Mouse (Mus musculus) limb, embryonic 14.5 days (tissue): ENCODE results near the gene Tbccd1. TPM values are rescaled to one million over a fixed set of nuclear protein-coding genes. Genes with fewer than 3 reads are reported as not detected.

ENCODE experiments used
- ATAC-seq: fragments of 200-750 bp; cut with Nextera tagmentation; 2 replicates; pipeline ENCODE4 v1.8.0; 2017; ENCODE audit warnings: low read depth, moderate number of reproducible peaks, moderate TSS enrichment; ENCODE audit not compliant: low FRiP score
- DNase-seq: peaks from one replicate; pipeline ENCODE4 v3.0.0-alpha.2; 2015; ENCODE audit warnings: low spot score
- H3K27ac ChIP-seq: fragments of 300-500 bp; sonication (generic); replicated peaks from 2 replicates; pipeline ENCODE4 v1.5.1; 2014; ENCODE audit warnings: low read depth, mild to moderate bottlenecking, low read length, moderate library complexity, mixed read lengths
- H3K27me3 ChIP-seq: fragments of 300-500 bp; sonication (generic); 2 replicates; pipeline ENCODE4 v1.6.1; 2014; ENCODE audit warnings: low read length, mixed read lengths; ENCODE audit not compliant: control insufficient read depth, insufficient read depth
- H3K36me3 ChIP-seq: fragments of 300-500 bp; sonication (generic); 2 replicates; pipeline ENCODE4 v1.6.1; 2014; ENCODE audit warnings: mild to moderate bottlenecking, low read length, moderate library complexity, mixed read lengths; ENCODE audit not compliant: control insufficient read depth, insufficient read depth
- H3K4me1 ChIP-seq: fragments of 300-500 bp; sonication (generic); 2 replicates; pipeline ENCODE4 v1.6.1; 2014; ENCODE audit warnings: antibody characterized with exemption, low read length, mixed read lengths; ENCODE audit not compliant: control insufficient read depth, insufficient read depth
- H3K4me2 ChIP-seq: fragments of 300-500 bp; sonication (generic); replicated peaks from 2 replicates; pipeline ENCODE4 v1.6.1; 2014; ENCODE audit warnings: low read depth, mild to moderate bottlenecking, low read length, moderate library complexity; ENCODE audit not compliant: severe bottlenecking
- H3K4me3 ChIP-seq: fragments of 300-500 bp; sonication (generic); replicated peaks from 2 replicates; pipeline ENCODE4 v1.5.1; 2014; ENCODE audit warnings: low read length
- H3K9ac ChIP-seq: fragments of 300-500 bp; sonication (generic); 2 replicates; pipeline ENCODE4 v1.6.1; 2014; ENCODE audit warnings: mild to moderate bottlenecking, low read depth, low read length, moderate library complexity; ENCODE audit not compliant: severe bottlenecking
- H3K9me3 ChIP-seq: fragments of 300-500 bp; sonication (generic); 2 replicates; pipeline ENCODE4 v1.6.1; 2016; ENCODE audit warnings: low read length; ENCODE audit not compliant: control insufficient read depth
- POLR2A ChIP-seq: fragments of 200-500 bp; IDR thresholded peaks from 2 replicates; pipeline ENCODE4 v1.8.0; 2012; ENCODE audit warnings: inconsistent platforms, mild to moderate bottlenecking, moderate library complexity, borderline replicate concordance; ENCODE audit not compliant: insufficient read depth, insufficient read length; ENCODE audit errors: extremely low read depth
- WGBS: fragments of 180-500 bp; shearing (Covaris S2); extraction: QIAGEN DNeasy Blood & Tissue Kit; methylation state at CpG from one replicate; pipeline ENCODE4 v1.1.7; 2014; 5-methylcytosine and 5-hydroxymethylcytosine counted together
- polyA plus RNA-seq, 2 experiments: library from polyadenylated mRNA; depleted of rRNA in 1 of 2; stranded (reverse) in 1 of 2; unstranded in 1 of 2; fragments of >200 nt; fragmentation: Nextera tagmentation in 1 of 2; extraction: Ambion mirVana in 1 of 2; gene quantifications; 2 replicates each; pipeline versions ENCODE4 v1.2.1 to v1.2.3; 2012 to 2014

The Tbccd1 gene
- polyA plus RNA-seq, 2 experiments: 23.0 to 26.0 TPM

GRCm38 (mm10) chr16:22886726-22887125 lies 29.3 kb upstream of the Tbccd1 start:
- no peak overlapping the region for H3K4me2 ChIP-seq
- H3K36me3 ChIP-seq: no peaks in the 10 kb centered on the region
- H3K4me1 ChIP-seq: no peaks in the 10 kb centered on the region
- WGBS: 78% methylated on average over 3 of the region's 3 CpGs
- no peak overlapping the region for H3K27ac ChIP-seq
- H3K9me3 ChIP-seq: no peaks in the 10 kb centered on the region
- no peak for TF ChIP-seq POLR2A
- ATAC-seq: no peak
- H3K4me3 ChIP-seq: no peak overlapping the region
- no peak for DNase-seq
- no peaks in the 10 kb centered on the region for H3K27me3 ChIP-seq
- no peak overlapping the region for H3K9ac ChIP-seq

DNA sequence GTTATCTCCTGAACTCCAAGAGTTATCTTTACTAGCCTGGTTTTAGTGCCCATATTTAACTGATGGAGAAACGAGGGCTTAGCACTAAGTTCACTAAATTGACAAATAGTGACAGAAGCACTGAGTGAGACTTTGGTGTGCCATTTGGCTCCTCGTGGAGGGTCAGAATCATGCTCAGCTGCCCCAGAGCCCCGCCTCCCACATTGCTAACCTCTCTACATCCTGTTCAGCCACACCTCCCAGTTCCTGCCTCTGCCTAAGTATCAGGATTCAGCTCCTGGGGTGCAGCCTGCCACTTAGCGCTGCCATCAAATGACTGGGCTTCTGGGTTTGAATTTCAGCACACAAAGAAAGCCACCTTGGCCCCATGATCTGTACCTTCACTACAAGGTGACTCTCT lies 27.9 kb upstream of the Tbccd1 start:
- Histone ChIP-seq H3K4me1 (peaks cover 9% of the 10 kb centered on the region), H3K27ac (no peak overlapping the region), H3K36me3 (no peaks in the 10 kb centered on the region), H3K9ac (no peak overlapping the region), H3K27me3 (no peaks in the 10 kb centered on the region), H3K9me3 (no peaks in the 10 kb centered on the region), H3K4me2 (no peak overlapping the region), H3K4me3 (no peak overlapping the region)
- ATAC-seq: no peak
- DNase-seq: no peak
- TF ChIP-seq POLR2A: no peak
- 20% methylated on average over 4 of the region's 4 CpGs for WGBS

DNA sequence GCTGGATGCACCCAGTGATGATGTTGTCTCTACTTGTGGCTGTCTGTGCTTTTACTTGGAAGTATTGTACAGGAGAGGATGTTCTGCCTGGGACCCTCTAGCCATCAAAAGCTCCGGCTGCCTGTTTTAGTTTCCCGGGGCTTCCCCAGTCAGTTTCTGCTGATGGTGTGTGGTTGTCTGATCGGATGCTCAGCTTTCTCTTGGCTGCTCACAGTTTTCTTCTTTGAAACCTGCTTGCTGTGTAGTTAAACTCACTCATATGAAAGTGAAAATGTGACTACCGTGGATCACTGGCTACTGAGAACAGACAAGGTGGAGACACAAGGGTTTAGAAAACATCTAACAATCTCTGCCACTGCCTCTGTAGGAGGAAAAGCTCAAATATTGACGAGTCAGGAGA lies 26.0 kb upstream of the Tbccd1 start:
- Histone ChIP-seq H3K4me2 (no peak overlapping the region), H3K27me3 (no peaks in the 10 kb centered on the region), H3K9ac (no peak overlapping the region), H3K36me3 (no peaks in the 10 kb centered on the region), H3K4me3 (no peak overlapping the region), H3K27ac (no peak overlapping the region), H3K4me1 (peaks cover 9% of the 10 kb centered on the region), H3K9me3 (no peaks in the 10 kb centered on the region)
- TF ChIP-seq POLR2A: no peak
- DNase-seq (no peak), ATAC-seq (no peak)
- WGBS: 80% methylated on average over 5 of the region's 5 CpGs

DNA sequence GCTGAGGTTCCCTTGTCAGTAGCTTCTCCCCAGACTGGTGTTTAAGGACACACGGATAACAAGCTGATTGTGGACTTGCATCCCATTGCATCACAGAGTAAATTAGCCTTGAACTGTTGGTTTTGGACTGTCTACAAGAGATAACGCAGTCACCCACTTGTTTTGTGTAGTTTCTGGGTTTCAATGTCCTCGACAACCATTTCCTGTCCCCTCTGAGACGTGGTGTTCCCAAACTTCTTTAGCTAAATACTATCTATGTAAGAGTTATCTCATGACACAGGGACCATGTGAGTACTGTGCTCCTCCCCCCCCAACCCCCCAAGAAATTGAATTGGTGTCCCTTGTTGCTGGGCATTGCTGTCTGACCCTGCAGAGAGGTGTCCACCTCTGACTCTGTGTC lies 24.0 kb upstream of the Tbccd1 start:
- 74% methylated on average over 4 of the region's 4 CpGs for WGBS
- Histone ChIP-seq H3K4me1 (peaks cover 9% of the 10 kb centered on the region), H3K9ac (no peak overlapping the region), H3K27me3 (no peaks in the 10 kb centered on the region), H3K27ac (no peak overlapping the region), H3K4me2 (no peak overlapping the region), H3K36me3 (no peaks in the 10 kb centered on the region), H3K4me3 (no peak overlapping the region), H3K9me3 (no peaks in the 10 kb centered on the region)
- no peak for ATAC-seq
- DNase-seq: no peak
- TF ChIP-seq POLR2A: no peak

- H3K4me1 ChIP-seq: peaks cover 9% of the 10 kb centered on the region
- peak; percentile 58 for DNase-seq
- H3K9ac ChIP-seq: no peak overlapping the region
- WGBS: 6% methylated on average over 6 of the region's 6 CpGs
- TF ChIP-seq POLR2A: no peak
- no peaks in the 10 kb centered on the region for H3K36me3 ChIP-seq
- ATAC-seq: peak; percentile 56
- H3K27ac ChIP-seq: no peak overlapping the region
- H3K27me3 ChIP-seq: no peaks in the 10 kb centered on the region
- no peaks in the 10 kb centered on the region for H3K9me3 ChIP-seq
- no peak overlapping the region for H3K4me2 ChIP-seq
- H3K4me3 ChIP-seq: no peak overlapping the region
These were observed 23.4 kb upstream of the Tbccd1 start for GRCm38 (mm10) chr16:22880900-22881299.
